ENCODE assay signal across 9 mouse cellular contexts in the genomic region with DNA sequence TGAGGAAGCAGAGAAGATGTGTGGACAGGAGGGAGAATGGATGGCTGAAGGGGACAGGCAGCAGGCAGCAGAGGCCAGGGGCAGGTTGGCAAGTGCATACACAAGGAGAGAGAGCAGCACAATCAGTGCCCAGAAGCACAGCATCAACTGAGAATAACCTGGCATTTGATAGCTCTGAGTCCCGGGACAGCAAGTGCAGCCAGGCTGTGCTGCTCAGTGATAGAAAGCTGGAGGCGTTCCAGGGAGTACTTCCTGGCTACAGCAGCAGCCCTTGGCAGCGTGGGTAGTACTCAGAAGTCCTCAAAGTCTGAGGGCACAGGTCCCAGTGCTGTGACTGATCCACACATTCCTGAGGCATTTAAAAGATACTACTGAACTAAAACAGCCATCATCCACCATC.
A peak's percentile ranks its signal among the peaks of the same experiment; 100 is the strongest.
DNase-seq lines count a peak whose midpoint lies in the region; ATAC-seq and TF ChIP-seq lines count a peak whose summit lies in the region.
"Had no signal": no experiment of that assay in that cellular context is flagged by ENCODE, and none has a peak within 500 bp of the region (broad histone marks: within the 10 kb centered on the region; RNA-seq: fewer than 3 reads in every experiment).

No protein-coding gene starts in this region.

- H3K4me3 ChIP-seq in heart, embryonic 11.5 days (ENCODE audit: low read depth, low read length) = no peak overlapping the region
- H3K4me3 ChIP-seq in embryonic facial prominence, embryonic 15.5 days (replicated peaks) = no peak overlapping the region
- H3K4me3 ChIP-seq in stomach, postnatal 0 days (ENCODE audit: low read depth, low read length) = no peak overlapping the region
- H3K4me3 ChIP-seq: erythroblast, embryonic 14.5 days had no signal

- intact Hi-C loops in heart, postnatal 25 days (cut with DNase I) = no loop called here
- intact Hi-C loops in left cerebral cortex, postnatal 4 days (cut with DNase I) = no loop called here

- H3K4me2 ChIP-seq in heart, embryonic 11.5 days = no peak overlapping the region
- no peak overlapping the region for H3K4me2 ChIP-seq in embryonic facial prominence, embryonic 15.5 days (replicated peaks)
- H3K4me2 ChIP-seq in stomach, postnatal 0 days (replicated peaks; ENCODE audit: low read depth) = no peak overlapping the region

- ATAC-seq in heart, embryonic 11.5 days (replicated peaks; ENCODE audit: insufficient number of reproducible peaks, low FRiP score, low TSS enrichment) = no peak
- ATAC-seq in embryonic facial prominence, embryonic 15.5 days (ENCODE audit: insufficient number of reproducible peaks, low FRiP score, low TSS enrichment, low read depth) = no peak
- no peak for ATAC-seq in stomach, postnatal 0 days (ENCODE audit: low FRiP score, low TSS enrichment)

- H3K9ac ChIP-seq in heart, embryonic 11.5 days (ENCODE audit: low read depth, low read length) = no peak overlapping the region
- H3K9ac ChIP-seq in embryonic facial prominence, embryonic 15.5 days = no peak overlapping the region
- H3K9ac ChIP-seq in stomach, postnatal 0 days (ENCODE audit: low read length) = no peak overlapping the region

- DNase-seq in heart, adult 18-20 months = peak; percentile 81 to 91
- peak; percentile 75 for DNase-seq in Muller cell, postnatal 12 days (ENCODE audit: inconsistent ontology term)
- peak; percentile 62 for DNase-seq in heart, postnatal 25 days (ENCODE audit: low spot score)
- DNase-seq in left cerebral cortex, postnatal 4 days = peak; percentile 76
- DNase-seq in stomach, postnatal 0 days (ENCODE audit: low spot score) = peak; percentile 21
- DNase-seq in thymus, postnatal 25 days = no peak

- no peaks in the 10 kb centered on the region for H3K9me3 ChIP-seq in heart, embryonic 11.5 days (replicated peaks; ENCODE audit: control insufficient read depth, low read length)
- no peaks in the 10 kb centered on the region for H3K9me3 ChIP-seq in embryonic facial prominence, embryonic 15.5 days (replicated peaks)
- no peaks in the 10 kb centered on the region for H3K9me3 ChIP-seq in stomach, postnatal 0 days (ENCODE audit: control insufficient read depth, low read length)

- no peaks in the 10 kb centered on the region; the same call in 1 of the 2 replicates for H3K36me3 ChIP-seq in heart, embryonic 11.5 days (ENCODE audit: control insufficient read depth, insufficient read depth, low read length)
- H3K36me3 ChIP-seq in embryonic facial prominence, embryonic 15.5 days = peaks cover 12% of the 10 kb centered on the region
- peaks cover 6% of the 10 kb centered on the region; the same call in 1 of the 2 replicates for H3K36me3 ChIP-seq in stomach, postnatal 0 days (ENCODE audit: control insufficient read depth, insufficient read depth, low read length)

- WGBS in heart, embryonic 11.5 days (ENCODE audit: insufficient replicate concordance) = 55% methylated on average over 3 of the region's 3 CpGs
- 25% methylated on average over 3 of the region's 3 CpGs for WGBS in embryonic facial prominence, embryonic 15.5 days
- WGBS in stomach, postnatal 0 days = 31% methylated on average over 3 of the region's 3 CpGs

- H3K4me1 ChIP-seq in heart, embryonic 11.5 days (ENCODE audit: control insufficient read depth, insufficient read depth, low read length) = peaks cover 5% of the 10 kb centered on the region; the same call in 1 of the 2 replicates
- H3K4me1 ChIP-seq in embryonic facial prominence, embryonic 15.5 days = peaks cover 12% of the 10 kb centered on the region
- peaks cover 2% of the 10 kb centered on the region; the same call in 1 of the 2 replicates for H3K4me1 ChIP-seq in stomach, postnatal 0 days (replicated peaks; ENCODE audit: control insufficient read depth, insufficient read depth)

- no peak for TF ChIP-seq CTCF in stomach, postnatal 0 days (IDR thresholded peaks at IDR 0.05; ENCODE audit: low read depth)

- H3K27ac ChIP-seq in heart, embryonic 11.5 days (ENCODE audit: low read depth, low read length) = no peak overlapping the region
- H3K27ac ChIP-seq in embryonic facial prominence, embryonic 15.5 days (replicated peaks) = peak overlapping the region; percentile 36; the same call in 1 of the 2 replicates
- H3K27ac ChIP-seq in stomach, postnatal 0 days (replicated peaks) = no peak overlapping the region

- no peaks in the 10 kb centered on the region for H3K27me3 ChIP-seq in heart, embryonic 11.5 days (ENCODE audit: control insufficient read depth, insufficient read depth, low read length)
- H3K27me3 ChIP-seq in embryonic facial prominence, embryonic 15.5 days = no peaks in the 10 kb centered on the region
- H3K27me3 ChIP-seq in stomach, postnatal 0 days (ENCODE audit: control insufficient read depth, insufficient read depth, low read length) = no peaks in the 10 kb centered on the region

- TF ChIP-seq EP300 in stomach, postnatal 0 days (optimal IDR thresholded peaks at IDR 0.05) = no peak
